Mouse (Mus musculus) embryonic facial prominence, embryonic 10.5 days (tissue): ENCODE measurements around the gene Phkg1. TPM values are rescaled to one million over a fixed set of nuclear protein-coding genes. Genes with fewer than 3 reads are reported as not detected.
"Not testable (repeated sequence)": the region's sequence is repeated elsewhere in the genome, so short reads cannot be mapped to it uniquely, and the experiment has no call there.

Experiments used
- DNase-seq: peaks from one replicate; pipeline ENCODE4 v3.0.0-alpha.2; 2017; ENCODE audit warnings: low spot score
- H3K27ac ChIP-seq: fragments of 300-500 bp; sonication (generic); replicated peaks from 2 replicates; pipeline ENCODE4 v1.5.1; 2016; ENCODE audit warnings: mild to moderate bottlenecking
- H3K27me3 ChIP-seq: fragments of 300-500 bp; sonication (generic); replicated peaks from 2 replicates; pipeline ENCODE4 v1.6.1; 2016; ENCODE audit warnings: low read depth, mild to moderate bottlenecking; ENCODE audit not compliant: poor library complexity, severe bottlenecking
- H3K36me3 ChIP-seq: fragments of 300-500 bp; sonication (generic); replicated peaks from 2 replicates; pipeline ENCODE4 v1.6.1; 2016; ENCODE audit warnings: mild to moderate bottlenecking, moderate library complexity
- H3K4me1 ChIP-seq: fragments of 300-500 bp; sonication (generic); 2 replicates; pipeline ENCODE4 v1.6.1; 2016
- H3K4me3 ChIP-seq: fragments of 300-500 bp; sonication (generic); 2 replicates; pipeline ENCODE4 v1.5.1; 2016; ENCODE audit warnings: mild to moderate bottlenecking, moderate library complexity
- H3K9me3 ChIP-seq: fragments of 300-500 bp; sonication (generic); 2 replicates; pipeline ENCODE4 v1.6.1; 2016; ENCODE audit warnings: mild to moderate bottlenecking
- WGBS: fragments of 180-500 bp; shearing (Covaris S2); methylation state at CpG from one replicate; pipeline ENCODE4 v1.1.7; 2016; 5-methylcytosine and 5-hydroxymethylcytosine counted together
- polyA plus RNA-seq: library from polyadenylated mRNA; unstranded; fragments of >200 nt; fragmentation: Nextera tagmentation; extraction: Ambion mirVana; gene quantifications from 2 replicates; pipeline ENCODE4 v1.2.1, GENCODE M21; 2016

Gene Phkg1
- polyA plus RNA-seq, 1 experiment from 2014 or later: 0.11 TPM

GRCm38 (mm10) chr5:129921972-129922371 lies 23.6 kb upstream of the Phkg1 start:
- Histone ChIP-seq H3K27me3 (no peaks in the 10 kb centered on the region), H3K4me1 (no peaks in the 10 kb centered on the region), H3K27ac (no peak overlapping the region), H3K4me3 (no peak overlapping the region), H3K9me3 (no peaks in the 10 kb centered on the region), H3K36me3 (no peaks in the 10 kb centered on the region)
- WGBS: 94% methylated on average over 4 of the region's 4 CpGs
- no peak for DNase-seq

- Histone ChIP-seq H3K4me3 (no peak overlapping the region), H3K27ac (no peak overlapping the region), H3K9me3 (no peaks in the 10 kb centered on the region), H3K27me3 (no peaks in the 10 kb centered on the region), H3K36me3 (no peaks in the 10 kb centered on the region), H3K4me1 (no peaks in the 10 kb centered on the region)
- WGBS: 68% methylated on average over 8 of the region's 8 CpGs
- no peak for DNase-seq
Measured at GRCm38 (mm10) chr5:129919320-129919719, 21.0 kb upstream of the Phkg1 start.

- H3K36me3 ChIP-seq: no peaks in the 10 kb centered on the region
- no peaks in the 10 kb centered on the region for H3K9me3 ChIP-seq
- H3K4me1 ChIP-seq: no peaks in the 10 kb centered on the region
- no peak overlapping the region for H3K4me3 ChIP-seq
- H3K27me3 ChIP-seq: no peaks in the 10 kb centered on the region
- WGBS: 88% methylated on average over 9 of the region's 9 CpGs
- H3K27ac ChIP-seq: no peak overlapping the region
- DNase-seq: no peak
Measured at GRCm38 (mm10) chr5:129918752-129919151, 20.4 kb upstream of the Phkg1 start.

- no peaks in the 10 kb centered on the region for H3K27me3 ChIP-seq
- no peaks in the 10 kb centered on the region for H3K4me1 ChIP-seq
- H3K27ac ChIP-seq: no peak overlapping the region
- no peak for DNase-seq
- WGBS: 91% methylated on average over 24 of the region's 24 CpGs
- no peaks in the 10 kb centered on the region for H3K9me3 ChIP-seq
- H3K4me3 ChIP-seq: no peak overlapping the region
- H3K36me3 ChIP-seq: no peaks in the 10 kb centered on the region
Measured at GRCm38 (mm10) chr5:129918065-129918651, 19.8 kb upstream of the Phkg1 start.

GRCm38 (mm10) chr5:129915491-129915890 lies 17.1 kb upstream of the Phkg1 start:
- H3K4me1 ChIP-seq, H3K36me3 ChIP-seq, DNase-seq, H3K27me3 ChIP-seq, H3K4me3 ChIP-seq, H3K9me3 ChIP-seq, H3K27ac ChIP-seq: not testable (repeated sequence)
- 85% methylated on average over 11 of the region's 11 CpGs for WGBS

GRCm38 (mm10) chr5:129914024-129914423 lies 15.7 kb upstream of the Phkg1 start:
- Histone ChIP-seq H3K36me3 (no peaks in the 10 kb centered on the region), H3K9me3 (no peaks in the 10 kb centered on the region), H3K4me3 (no peak overlapping the region), H3K27me3 (peaks cover 11% of the 10 kb centered on the region), H3K27ac (no peak overlapping the region), H3K4me1 (peaks cover 3% of the 10 kb centered on the region)
- 33% methylated on average over 2 of the region's 2 CpGs for WGBS
- DNase-seq: peak; percentile 48

GRCm38 (mm10) chr5:129909591-129909990 lies 11.2 kb upstream of the Phkg1 start:
- WGBS: 79% methylated on average over 7 of the region's 7 CpGs
- DNase-seq: no peak
- Histone ChIP-seq H3K27ac (no peak overlapping the region), H3K36me3 (no peaks in the 10 kb centered on the region), H3K27me3 (peaks cover 12% of the 10 kb centered on the region), H3K9me3 (no peaks in the 10 kb centered on the region), H3K4me3 (no peak overlapping the region), H3K4me1 (peaks cover 9% of the 10 kb centered on the region)

- WGBS: 76% methylated on average over 9 of the region's 9 CpGs
- Histone ChIP-seq H3K27ac (peak overlapping the region; percentile 92), H3K9me3 (no peaks in the 10 kb centered on the region), H3K4me1 (peaks cover 9% of the 10 kb centered on the region), H3K27me3 (peaks cover 12% of the 10 kb centered on the region), H3K36me3 (no peaks in the 10 kb centered on the region), H3K4me3 (peak overlapping the region; percentile 80)
- no peak for DNase-seq
Measured at GRCm38 (mm10) chr5:129909147-129909546, 10.8 kb upstream of the Phkg1 start.

- DNase-seq: peak; percentile 97
- peaks cover 9% of the 10 kb centered on the region for H3K4me1 ChIP-seq
- H3K27ac ChIP-seq: peak within 1 kb of the TSS; percentile 92
- H3K27me3 ChIP-seq: peaks cover 12% of the 10 kb centered on the region
- H3K4me3 ChIP-seq: peak within 1 kb of the TSS; percentile 80
- no peaks in the 10 kb centered on the region for H3K9me3 ChIP-seq
- under 1% methylated on average over 63 of the region's 63 CpGs for WGBS
- H3K36me3 ChIP-seq: no peaks in the 10 kb centered on the region; the same call in 1 of the 2 replicates
Measured at GRCm38 (mm10) chr5:129908242-129908965, 10.1 kb upstream of the Phkg1 start, which contains the start of gene Nupr1l. Nupr1l (plus strand) TSS chr5:129908540.

- Histone ChIP-seq H3K27me3 (peaks cover 12% of the 10 kb centered on the region), H3K27ac (peak overlapping the region; percentile 92), H3K4me3 (peak overlapping the region; percentile 80), H3K4me1 (peaks cover 9% of the 10 kb centered on the region), H3K36me3 (peaks cover 6% of the 10 kb centered on the region), H3K9me3 (no peaks in the 10 kb centered on the region)
- WGBS: 36% methylated on average over 4 of the region's 4 CpGs
- DNase-seq: no peak
Measured at GRCm38 (mm10) chr5:129907775-129908174, 9.4 kb upstream of the Phkg1 start.

GRCm38 (mm10) chr5:129895198-129896088 lies 2.9 kb downstream of the Phkg1 start, which contains the start of gene Zbed5:
Zbed5 (plus strand) TSS chr5:129895723.
- no peaks in the 10 kb centered on the region for H3K9me3 ChIP-seq
- no peaks in the 10 kb centered on the region for H3K27me3 ChIP-seq
- WGBS: 3% methylated on average over 44 of the region's 44 CpGs
- H3K4me3 ChIP-seq: peak within 1 kb of the TSS; percentile 81
- H3K36me3 ChIP-seq: peaks cover 1% of the 10 kb centered on the region
- H3K4me1 ChIP-seq: peaks cover 15% of the 10 kb centered on the region
- peak within 1 kb of the TSS; percentile 81 for H3K27ac ChIP-seq
- peak; percentile 91 for DNase-seq

GRCm38 (mm10) chr5:129890390-129890789 lies 8.0 kb downstream of the Phkg1 start:
- H3K36me3 ChIP-seq, H3K27ac ChIP-seq, H3K27me3 ChIP-seq, H3K9me3 ChIP-seq, DNase-seq, H3K4me3 ChIP-seq: not testable (repeated sequence)
- WGBS: 74% methylated on average over 7 of the region's 7 CpGs
- peaks cover 19% of the 10 kb centered on the region for H3K4me1 ChIP-seq
